Mouse (Mus musculus) liver, adult 2 months (tissue): ENCODE data around the gene Krt222.

Source experiments
- CTCF ChIP-seq: fragments of 200-500 bp; IDR thresholded peaks from 2 replicates; pipeline ENCODE4 v1.5.1; 2011; ENCODE audit warnings: low read depth, low read length, control low read depth
- POLR2A ChIP-seq: fragments of 200-500 bp; IDR thresholded peaks from 2 replicates; pipeline ENCODE4 v1.6.1; 2011; ENCODE audit warnings: low read length, control low read depth; ENCODE audit not compliant: insufficient read depth; ENCODE audit errors: extremely low read depth

GRCm38 (mm10) chr11:99242056-99242455 lies 1.8 kb downstream of the Krt222 start:
- TF ChIP-seq POLR2A (no peak), CTCF (no peak)
